Mouse (Mus musculus): ENCODE measurements around the gene Clic6.
A peak's percentile ranks its signal among the peaks of the same experiment; 100 is the strongest.

DNA sequence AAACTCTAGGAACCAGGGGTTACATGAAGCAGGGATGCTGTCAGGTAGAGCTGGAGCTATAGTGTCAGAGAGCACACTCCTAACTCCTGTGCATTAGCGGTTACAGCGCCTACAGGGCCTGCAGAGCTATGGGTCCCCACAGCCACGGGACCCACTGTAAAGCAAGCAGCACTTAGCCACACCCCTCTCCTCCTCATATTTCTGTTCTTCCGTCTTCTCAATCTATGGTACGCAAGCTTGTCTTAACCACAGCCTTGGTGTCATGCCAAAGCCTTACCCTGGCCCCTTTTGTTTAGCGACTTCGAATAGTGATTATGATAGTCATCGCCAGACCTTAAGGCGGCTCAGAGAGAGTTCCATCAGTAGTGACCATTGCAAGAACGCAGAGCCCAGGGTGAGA is 96.2 kb downstream of the Clic6 start:
- TF ChIP-seq CTCF (IDR thresholded peaks at IDR 0.05 in 2 of 3, conservative IDR thresholded peaks at IDR 0.05 in 1 of 3; ENCODE audit: control insufficient read depth in 1 of 3, insufficient read depth in 1 of 3, low read depth in 2 of 3, low read length in 3 of 3, poor library complexity in 1 of 3, severe bottlenecking in 1 of 3) (no peak), MAZ (IDR thresholded peaks at IDR 0.05; ENCODE audit: low read depth, low read length) (peak; percentile 41; the same call in 1 of the 2 replicates), ZNF384 (IDR thresholded peaks at IDR 0.05; ENCODE audit: low read depth, low read length) (no peak), TCF12 (IDR thresholded peaks at IDR 0.05; ENCODE audit: low read depth, low read length) (peak; percentile 51), USF1 (IDR thresholded peaks at IDR 0.05; ENCODE audit: low read depth, low read length) (no peak), POLR2A (IDR thresholded peaks at IDR 0.05; ENCODE audit: control insufficient read depth in 1 of 2, insufficient read depth in 1 of 2, low read depth in 1 of 2, low read length in 2 of 2, poor library complexity in 1 of 2) (no peak), MAX (IDR thresholded peaks at IDR 0.05; ENCODE audit: low read length) (no peak), MAFK (IDR thresholded peaks at IDR 0.05; ENCODE audit: borderline replicate concordance, low read depth, low read length) (no peak), JUND (IDR thresholded peaks at IDR 0.05; ENCODE audit: low read depth, low read length) (no peak), MYC (IDR thresholded peaks at IDR 0.05; ENCODE audit: low read depth, low read length) (0 out of 2 replicates have a peak, but pooled peaks have one; percentile 19)
